Mouse (Mus musculus): ENCODE measurements around the gene Mark1.

DNA sequence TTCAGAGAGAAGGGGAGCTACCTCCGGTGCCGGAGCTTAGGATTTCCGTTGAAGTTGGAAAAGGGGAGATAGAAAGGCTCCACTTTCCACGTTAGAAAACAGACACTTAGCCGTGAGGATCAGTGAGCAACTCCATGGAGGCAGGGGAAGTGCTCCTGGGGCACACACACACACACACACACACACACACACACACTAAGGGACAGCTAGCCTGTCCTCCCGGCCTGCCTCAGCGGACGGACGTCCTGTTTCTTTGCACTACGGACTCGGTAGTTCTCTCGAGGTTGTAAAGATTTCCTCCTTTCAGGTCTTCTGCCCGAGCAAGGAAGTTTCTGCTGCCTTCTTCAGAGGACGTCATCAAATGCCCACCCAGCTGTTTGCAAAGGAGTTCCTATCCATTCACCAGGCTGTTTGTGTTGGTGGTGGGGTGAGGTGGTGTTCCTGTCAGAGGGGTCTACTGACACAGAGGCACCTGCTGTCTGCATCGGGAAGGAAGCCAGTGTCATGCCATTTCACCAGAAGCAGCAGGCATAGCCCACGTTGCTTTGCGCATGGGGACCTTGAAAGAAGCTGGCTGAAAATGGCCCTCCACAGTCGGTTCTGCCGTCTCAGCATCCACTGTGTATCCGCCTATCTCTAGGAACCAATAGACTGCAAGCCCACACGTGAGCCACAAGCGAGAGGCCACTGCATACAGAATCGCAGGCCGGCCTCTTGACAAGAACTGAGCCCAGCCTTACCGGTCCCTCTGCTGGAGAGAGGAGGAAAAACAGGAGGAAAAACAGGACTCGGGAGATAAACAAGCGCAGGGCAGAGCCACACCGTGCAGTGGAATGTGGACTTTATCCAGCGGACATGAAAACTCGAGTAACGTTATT, 147.4 kb downstream of the Mark1 start:
- TF ChIP-seq CTCF (IDR thresholded peaks at IDR 0.05; ENCODE audit: low read depth) = peak; percentile 81
- TF ChIP-seq EP300 (IDR thresholded peaks at IDR 0.05; ENCODE audit: low read depth) = no peak
